Mouse (Mus musculus): ENCODE results near the gene Abraxas2.
A peak's percentile ranks its signal among the peaks of the same experiment; 100 is the strongest.

- TF ChIP-seq CTCF (IDR thresholded peaks at IDR 0.05 in 2 of 3, conservative IDR thresholded peaks at IDR 0.05 in 1 of 3; ENCODE audit: control insufficient read depth in 1 of 3, insufficient read depth in 1 of 3, low read depth in 2 of 3, low read length in 3 of 3, poor library complexity in 1 of 3, severe bottlenecking in 1 of 3), result no peak
- TF ChIP-seq MAZ (IDR thresholded peaks at IDR 0.05; ENCODE audit: low read depth, low read length), result no peak
- no peak for TF ChIP-seq ZC3H11A (IDR thresholded peaks at IDR 0.05; ENCODE audit: low read depth, low read length)
- no peak for TF ChIP-seq MYC (IDR thresholded peaks at IDR 0.05; ENCODE audit: low read depth, low read length)
- no peak for TF ChIP-seq POLR2A (IDR thresholded peaks at IDR 0.05; ENCODE audit: control insufficient read depth in 1 of 2, insufficient read depth in 1 of 2, low read depth in 1 of 2, low read length in 2 of 2, poor library complexity in 1 of 2)
- 0 out of 2 replicates have a peak, but pooled peaks have one; percentile 27 for TF ChIP-seq GATA1 (IDR thresholded peaks at IDR 0.05; ENCODE audit: low read depth, low read length)
- no peak for TF ChIP-seq USF2 (IDR thresholded peaks at IDR 0.05; ENCODE audit: borderline replicate concordance in 1 of 2, insufficient read depth in 1 of 2, low read depth in 1 of 2, low read length in 2 of 2)
- TF ChIP-seq KAT2A (conservative IDR thresholded peaks at IDR 0.05; ENCODE audit: low read depth, low read length), result no peak
- no peak for TF ChIP-seq USF1 (IDR thresholded peaks at IDR 0.05; ENCODE audit: low read depth, low read length)
- TF ChIP-seq UBTF (IDR thresholded peaks at IDR 0.05; ENCODE audit: borderline replicate concordance, insufficient read depth, low read depth, low read length), result no peak
- no peak for TF ChIP-seq SIN3A (IDR thresholded peaks at IDR 0.05; ENCODE audit: low read length)
- TF ChIP-seq E2F4 (IDR thresholded peaks at IDR 0.05; ENCODE audit: borderline replicate concordance, low read depth, low read length), result no peak
- TF ChIP-seq ZNF384 (IDR thresholded peaks at IDR 0.05; ENCODE audit: low read depth, low read length), result no peak
Observed at GRCm38 (mm10) chr7:132820692-132821091, 38.3 kb upstream of the Abraxas2 start.
